Mouse (Mus musculus) left cerebral cortex, adult 11 months (tissue): ENCODE measurements around the gene Nup205.
A peak's percentile ranks its signal among the peaks of the same experiment; 100 is the strongest.

Experiments
- DNase-seq: peaks from one replicate; pipeline ENCODE4 v3.0.0; 2022; ENCODE audit warnings: low spot score

Nup205 gene

GRCm38 (mm10) chr6:35288114-35288761 lies 111.0 kb downstream of the Nup205 start:
- DNase-seq, result peak; percentile 22

DNA sequence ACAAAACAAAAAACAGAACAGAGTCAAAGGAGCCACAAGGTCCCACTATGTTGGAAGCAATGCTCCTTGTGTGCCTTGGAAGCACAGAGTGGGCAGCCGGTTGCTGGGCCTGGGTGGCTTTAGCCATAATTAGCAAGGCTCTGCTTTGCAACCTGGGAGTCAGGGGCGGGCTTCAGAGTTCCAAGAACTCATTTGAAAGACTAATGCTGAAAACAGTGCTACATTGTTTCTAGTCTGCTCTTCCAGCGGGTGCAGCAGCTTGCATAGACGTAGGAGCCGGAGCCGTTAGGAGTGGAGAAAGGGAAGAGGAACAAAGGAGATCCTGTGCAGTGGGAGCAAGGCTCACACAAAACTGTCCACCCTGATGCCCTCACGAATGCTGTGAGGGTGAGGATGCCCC lies 111.7 kb downstream of the Nup205 start:
- no peak for DNase-seq

DNA sequence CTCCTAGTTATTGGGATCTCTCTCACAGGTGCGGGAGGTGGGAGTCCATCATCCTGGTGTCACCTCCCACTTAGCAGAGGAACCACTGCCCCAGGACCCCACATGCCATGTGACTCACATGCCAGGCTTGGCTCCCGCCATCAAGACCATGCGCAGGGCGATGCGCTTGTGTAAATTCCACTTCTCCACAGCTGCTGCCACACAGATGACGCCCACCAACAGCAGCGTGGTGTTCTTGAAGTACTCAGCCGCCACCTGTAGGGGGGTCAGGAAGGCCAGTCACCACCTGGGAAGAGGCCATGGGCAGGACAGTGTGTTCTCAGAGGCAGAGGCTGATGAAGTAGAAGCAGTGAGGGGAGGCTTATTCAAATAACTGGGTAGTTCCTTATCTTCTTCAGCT lies 112.5 kb downstream of the Nup205 start:
- DNase-seq, result no peak

DNA sequence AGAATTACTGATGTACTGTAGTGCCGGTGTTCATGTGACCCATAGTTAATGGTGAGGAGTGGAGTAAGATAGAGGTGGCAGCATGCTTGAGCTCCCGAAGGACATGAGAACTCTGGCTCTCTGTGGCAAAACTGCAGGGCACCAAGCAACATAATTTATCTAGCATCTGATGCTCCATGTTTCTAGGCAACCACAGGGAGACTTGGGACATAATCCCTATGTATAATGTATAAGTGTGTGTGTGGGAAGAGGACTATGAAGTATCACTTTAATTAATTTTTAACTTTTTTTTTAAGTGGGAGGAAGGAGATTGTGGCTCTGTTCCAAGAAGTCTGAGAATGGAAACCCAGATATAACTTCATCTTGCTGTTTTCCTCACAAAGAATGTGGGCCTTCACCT lies 117.7 kb downstream of the Nup205 start:
- no peak for DNase-seq

DNA sequence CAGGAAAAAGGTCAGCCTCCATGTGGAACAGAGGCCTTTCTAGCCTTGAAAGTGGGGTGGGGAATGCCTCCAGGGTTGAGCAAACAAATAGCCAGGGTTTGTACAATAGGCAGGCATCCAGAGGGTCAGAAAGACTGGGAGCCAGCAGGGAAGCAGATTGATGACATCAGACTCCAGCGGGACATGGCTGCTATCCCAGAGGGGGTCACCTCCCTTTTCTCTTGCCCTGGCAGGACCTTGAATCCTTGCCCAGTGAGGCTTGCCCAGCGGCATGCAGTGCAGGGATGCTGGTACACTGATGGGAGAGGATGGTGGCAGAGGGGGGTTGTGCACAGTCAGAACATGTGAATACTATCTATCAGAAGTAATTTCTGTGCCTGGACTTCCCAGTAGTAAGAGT lies 119.8 kb downstream of the Nup205 start:
- DNase-seq, result peak; percentile 9
